Mouse (Mus musculus): ENCODE results near the gene Fam131b. TPM values are rescaled to one million over a fixed set of nuclear protein-coding genes. Genes with fewer than 3 reads are reported as not detected.

Gene Fam131b
- total RNA-seq, 1 experiment: 1.3 TPM

- in situ Hi-C loops (cut with MboI; ENCODE audit: low sequenced_read_pairs in 2 of 2, unreplicated experiment in 2 of 2): no loop called here
- peaks cover 15% of the 10 kb centered on the region; the same call in 1 of the 2 replicates for H3K36me3 ChIP-seq (ENCODE audit: control insufficient read depth, insufficient read depth, low read length, poor library complexity, severe bottlenecking)
- H3K4me3 ChIP-seq (ENCODE audit: insufficient read depth in 1 of 2, low read depth in 1 of 2, low read length in 2 of 2, poor library complexity in 1 of 2, severe bottlenecking in 1 of 2): no peak overlapping the region
- peaks cover 0 to 2% of the 10 kb centered on the region in 2 experiments; a peak in 1 of 4 replicates for H3K4me1 ChIP-seq (ENCODE audit: control insufficient read depth in 2 of 2, insufficient read depth in 2 of 2, low read length in 2 of 2, poor library complexity in 1 of 2)
- no peak overlapping the region; the same call in 1 of the 2 replicates for H3K27ac ChIP-seq (ENCODE audit: insufficient read depth, low read depth, low read length, poor library complexity, severe bottlenecking)
- TF ChIP-seq ZC3H11A (IDR thresholded peaks at IDR 0.05; ENCODE audit: borderline replicate concordance, low read depth, low read length) (no peak), MAFK (IDR thresholded peaks at IDR 0.05; ENCODE audit: insufficient read depth, low read depth, low read length) (no peak), CHD2 (IDR thresholded peaks at IDR 0.05; ENCODE audit: low read depth, low read length) (no peak), HCFC1 (IDR thresholded peaks at IDR 0.05; ENCODE audit: borderline replicate concordance, insufficient read depth, low read length) (no peak), ZNF384 (IDR thresholded peaks at IDR 0.05; ENCODE audit: low read depth, low read length) (no peak)
- H3K9ac ChIP-seq (ENCODE audit: insufficient read depth, low read depth, low read length, poor library complexity, severe bottlenecking): no peak overlapping the region
- no peaks in the 10 kb centered on the region for H3K9me3 ChIP-seq (ENCODE audit: control insufficient read depth, insufficient read depth, low read depth, low read length)
- no peak for DNase-seq (ENCODE audit: low read depth, low spot score)
Measured at GRCm38 (mm10) chr6:42357901-42358300, 33.5 kb upstream of the Fam131b start.

GRCm38 (mm10) chr6:42356913-42357312 is 32.5 kb upstream of the Fam131b start:
- Histone ChIP-seq H3K9me3 (ENCODE audit: control insufficient read depth, insufficient read depth, low read depth, low read length) (no peaks in the 10 kb centered on the region), H3K9ac (ENCODE audit: insufficient read depth, low read depth, low read length, poor library complexity, severe bottlenecking) (no peak overlapping the region), H3K4me3 (ENCODE audit: insufficient read depth in 1 of 2, low read depth in 1 of 2, low read length in 2 of 2, poor library complexity in 1 of 2, severe bottlenecking in 1 of 2) (no peak overlapping the region), H3K27ac (ENCODE audit: insufficient read depth, low read depth, low read length, poor library complexity, severe bottlenecking) (no peak overlapping the region), H3K36me3 (ENCODE audit: control insufficient read depth, insufficient read depth, low read length, poor library complexity, severe bottlenecking) (peaks cover 17% of the 10 kb centered on the region; the same call in 1 of the 2 replicates), H3K4me1 (ENCODE audit: control insufficient read depth in 2 of 2, insufficient read depth in 2 of 2, low read length in 2 of 2, poor library complexity in 1 of 2) (peaks cover 0 to 2% of the 10 kb centered on the region in 2 experiments; a peak in 1 of 4 replicates)
- in situ Hi-C loops (cut with MboI; ENCODE audit: low sequenced_read_pairs in 2 of 2, unreplicated experiment in 2 of 2): no loop called here
- TF ChIP-seq ZNF384 (IDR thresholded peaks at IDR 0.05; ENCODE audit: low read depth, low read length) (no peak), CHD2 (IDR thresholded peaks at IDR 0.05; ENCODE audit: low read depth, low read length) (no peak), ZC3H11A (IDR thresholded peaks at IDR 0.05; ENCODE audit: borderline replicate concordance, low read depth, low read length) (no peak), MAFK (IDR thresholded peaks at IDR 0.05; ENCODE audit: insufficient read depth, low read depth, low read length) (no peak), HCFC1 (IDR thresholded peaks at IDR 0.05; ENCODE audit: borderline replicate concordance, insufficient read depth, low read length) (no peak)
- no peak for DNase-seq (ENCODE audit: low read depth, low spot score)

DNA sequence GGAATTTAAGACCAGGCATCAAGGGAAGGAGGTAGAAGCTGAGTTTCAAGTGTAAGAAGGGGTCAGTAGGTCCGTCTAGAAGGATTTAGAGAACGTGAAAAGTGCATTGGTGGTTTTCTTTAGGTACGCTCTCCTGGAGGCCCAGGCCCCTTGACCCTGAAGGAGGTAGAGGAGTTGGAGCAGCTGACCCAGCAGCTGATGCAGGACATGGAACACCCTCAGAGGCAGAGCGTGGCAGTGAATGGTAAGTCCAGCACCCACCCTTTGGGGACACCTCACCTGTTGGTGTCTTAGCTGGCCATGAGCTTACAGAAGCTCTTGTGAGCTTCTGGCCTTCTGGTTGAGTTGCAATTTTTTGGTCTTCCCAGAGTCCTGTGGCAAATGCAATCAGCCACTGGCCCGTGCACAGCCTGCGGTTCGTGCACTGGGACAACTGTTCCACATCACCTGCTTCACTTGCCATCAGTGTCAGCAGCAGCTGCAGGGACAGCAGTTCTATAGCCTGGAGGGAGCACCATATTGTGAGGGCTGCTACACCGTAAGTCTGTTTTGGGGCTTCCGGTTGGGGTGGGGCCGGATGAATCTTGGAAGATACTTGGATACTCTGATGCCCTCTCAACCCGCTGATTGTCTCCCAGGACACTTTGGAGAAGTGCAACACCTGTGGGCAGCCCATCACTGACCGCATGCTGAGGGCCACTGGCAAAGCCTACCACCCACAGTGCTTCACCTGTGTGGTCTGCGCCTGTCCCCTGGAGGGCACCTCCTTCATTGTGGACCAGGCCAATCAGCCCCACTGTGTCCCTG is 31.6 kb upstream of the Fam131b start:
- Histone ChIP-seq H3K4me1 (ENCODE audit: control insufficient read depth in 2 of 2, insufficient read depth in 2 of 2, low read length in 2 of 2, poor library complexity in 1 of 2) (peaks cover 0 to 9% of the 10 kb centered on the region in 2 experiments; a peak in 1 of 4 replicates), H3K9ac (ENCODE audit: insufficient read depth, low read depth, low read length, poor library complexity, severe bottlenecking) (no peak overlapping the region), H3K4me3 (ENCODE audit: insufficient read depth in 1 of 2, low read depth in 1 of 2, low read length in 2 of 2, poor library complexity in 1 of 2, severe bottlenecking in 1 of 2) (no peak overlapping the region), H3K36me3 (ENCODE audit: control insufficient read depth, insufficient read depth, low read length, poor library complexity, severe bottlenecking) (peaks cover 17% of the 10 kb centered on the region; the same call in 1 of the 2 replicates), H3K9me3 (ENCODE audit: control insufficient read depth, insufficient read depth, low read depth, low read length) (no peaks in the 10 kb centered on the region), H3K27ac (ENCODE audit: insufficient read depth, low read depth, low read length, poor library complexity, severe bottlenecking) (no peak overlapping the region)
- in situ Hi-C loops (cut with MboI; ENCODE audit: low sequenced_read_pairs in 2 of 2, unreplicated experiment in 2 of 2): no loop called here
- no peak for TF ChIP-seq HCFC1 (IDR thresholded peaks at IDR 0.05; ENCODE audit: borderline replicate concordance, insufficient read depth, low read length)
- no peak for TF ChIP-seq ZNF384 (IDR thresholded peaks at IDR 0.05; ENCODE audit: low read depth, low read length)
- no peak for TF ChIP-seq ZC3H11A (IDR thresholded peaks at IDR 0.05; ENCODE audit: borderline replicate concordance, low read depth, low read length)
- TF ChIP-seq CHD2 (IDR thresholded peaks at IDR 0.05; ENCODE audit: low read depth, low read length): no peak
- TF ChIP-seq MAFK (IDR thresholded peaks at IDR 0.05; ENCODE audit: insufficient read depth, low read depth, low read length): no peak
- no peak for DNase-seq (ENCODE audit: low read depth, low spot score)

DNA sequence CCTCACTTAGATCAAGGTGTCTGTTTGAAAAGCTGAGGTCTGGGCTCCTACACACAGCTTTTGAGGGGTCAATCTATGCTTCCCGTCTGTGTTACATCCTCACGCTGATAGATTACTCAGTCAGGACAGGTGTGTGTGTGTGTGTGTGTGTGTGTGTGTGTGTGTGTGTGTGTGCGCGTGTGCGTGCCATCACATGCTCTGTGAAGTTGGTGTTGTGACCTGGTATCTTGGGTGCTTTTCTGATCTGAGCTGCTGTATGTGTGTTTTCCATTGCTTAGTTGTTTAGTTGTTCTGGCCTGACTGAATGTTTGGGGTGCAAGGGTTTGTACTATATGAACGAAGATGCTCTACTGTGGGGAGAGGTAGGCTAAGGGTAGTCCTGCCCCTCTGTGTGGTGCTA is 30.9 kb upstream of the Fam131b start:
- peaks cover 17% of the 10 kb centered on the region; the same call in 1 of the 2 replicates for H3K36me3 ChIP-seq (ENCODE audit: control insufficient read depth, insufficient read depth, low read length, poor library complexity, severe bottlenecking)
- in situ Hi-C loops (cut with MboI; ENCODE audit: low sequenced_read_pairs in 2 of 2, unreplicated experiment in 2 of 2): no loop called here
- no peak overlapping the region for H3K9ac ChIP-seq (ENCODE audit: insufficient read depth, low read depth, low read length, poor library complexity, severe bottlenecking)
- H3K4me1 ChIP-seq (ENCODE audit: control insufficient read depth in 2 of 2, insufficient read depth in 2 of 2, low read length in 2 of 2, poor library complexity in 1 of 2): peaks cover 0 to 12% of the 10 kb centered on the region in 2 experiments; a peak in 1 of 4 replicates
- TF ChIP-seq MAFK (IDR thresholded peaks at IDR 0.05; ENCODE audit: insufficient read depth, low read depth, low read length): no peak
- TF ChIP-seq HCFC1 (IDR thresholded peaks at IDR 0.05; ENCODE audit: borderline replicate concordance, insufficient read depth, low read length): no peak
- TF ChIP-seq CHD2 (IDR thresholded peaks at IDR 0.05; ENCODE audit: low read depth, low read length): no peak
- no peak for TF ChIP-seq ZC3H11A (IDR thresholded peaks at IDR 0.05; ENCODE audit: borderline replicate concordance, low read depth, low read length)
- TF ChIP-seq ZNF384 (IDR thresholded peaks at IDR 0.05; ENCODE audit: low read depth, low read length): no peak
- no peaks in the 10 kb centered on the region for H3K9me3 ChIP-seq (ENCODE audit: control insufficient read depth, insufficient read depth, low read depth, low read length)
- no peak overlapping the region for H3K27ac ChIP-seq (ENCODE audit: insufficient read depth, low read depth, low read length, poor library complexity, severe bottlenecking)
- no peak overlapping the region for H3K4me3 ChIP-seq (ENCODE audit: insufficient read depth in 1 of 2, low read depth in 1 of 2, low read length in 2 of 2, poor library complexity in 1 of 2, severe bottlenecking in 1 of 2)
- no peak for DNase-seq (ENCODE audit: low read depth, low spot score)
